Mouse (Mus musculus): ENCODE measurements around the gene Uhrf2.

DNA sequence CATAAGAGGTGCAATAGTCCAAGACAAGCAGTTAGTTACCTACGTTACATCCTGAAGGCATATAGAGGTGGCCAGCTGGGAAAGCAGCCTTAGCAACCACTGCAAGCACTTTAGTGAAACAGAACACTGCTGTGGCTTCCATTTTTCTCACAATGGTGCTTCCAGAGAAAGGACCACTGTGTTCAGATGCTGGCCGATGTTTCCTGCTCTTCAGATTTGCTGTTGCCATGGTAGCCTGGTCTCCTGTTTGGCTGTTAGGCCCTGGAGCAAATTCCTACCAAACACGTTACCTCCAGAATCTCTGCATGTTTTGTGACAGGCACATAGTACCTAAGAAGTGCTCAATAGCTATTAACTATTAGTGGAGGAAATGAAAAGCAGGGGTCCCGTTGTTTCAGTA is 66.7 kb downstream of the Uhrf2 start:
- TF ChIP-seq CTCF (IDR thresholded peaks at IDR 0.05; ENCODE audit: borderline replicate concordance, insufficient read depth, low read length) (no peak), POLR2A (IDR thresholded peaks at IDR 0.05; ENCODE audit: low read depth, low read length) (no peak)
